Mouse (Mus musculus): ENCODE results near the gene Olfr680-ps1. TPM values are rescaled to one million over a fixed set of nuclear protein-coding genes. Genes with fewer than 3 reads are reported as not detected.
"Not testable (repeated sequence)": the region's sequence is repeated elsewhere in the genome, so short reads cannot be mapped to it uniquely, and the experiment has no call there.

Olfr680-ps1 gene
- not detected in 2 replicates for polyA plus RNA-seq (2015; fragmentation: Nextera tagmentation; extraction: Ambion mirVana)

- not testable (repeated sequence) for ATAC-seq (ENCODE audit: low FRiP score, low TSS enrichment); H3K36me3 ChIP-seq (ENCODE audit: insufficient read depth, low read length); H3K9ac ChIP-seq (replicated peaks; ENCODE audit: low read length); H3K4me1 ChIP-seq (ENCODE audit: insufficient read depth, low read length); H3K27ac ChIP-seq (ENCODE audit: low read length); H3K4me3 ChIP-seq (ENCODE audit: low read length); H3K27me3 ChIP-seq (ENCODE audit: insufficient read depth, low read length); H3K4me2 ChIP-seq (replicated peaks; ENCODE audit: low read depth, low read length); H3K9me3 ChIP-seq (ENCODE audit: low read length)
Measured at GRCm38 (mm10) chr7:105092717-105093116, at the start of gene Olfr680-ps1. Olfr680-ps1 (minus strand) TSS chr7:105092817.

GRCm38 (mm10) chr7:105141275-105141674 is 48.7 kb upstream of the Olfr680-ps1 start:
- Histone ChIP-seq H3K4me1 (ENCODE audit: insufficient read depth, low read length) (no peaks in the 10 kb centered on the region), H3K9ac (replicated peaks; ENCODE audit: low read length) (no peak overlapping the region), H3K4me3 (ENCODE audit: low read length) (no peak overlapping the region), H3K9me3 (ENCODE audit: low read length) (no peaks in the 10 kb centered on the region), H3K27ac (ENCODE audit: low read length) (no peak overlapping the region), H3K4me2 (replicated peaks; ENCODE audit: low read depth, low read length) (no peak overlapping the region), H3K27me3 (ENCODE audit: insufficient read depth, low read length) (no peaks in the 10 kb centered on the region), H3K36me3 (ENCODE audit: insufficient read depth, low read length) (no peaks in the 10 kb centered on the region)
- WGBS, result 74% methylated on average over 2 of the region's 2 CpGs
- ATAC-seq (ENCODE audit: low FRiP score, low TSS enrichment), result no peak

- no peaks in the 10 kb centered on the region for H3K36me3 ChIP-seq (ENCODE audit: insufficient read depth, low read length)
- H3K9ac ChIP-seq (replicated peaks; ENCODE audit: low read length), result no peak within 1 kb of the TSS
- H3K4me1 ChIP-seq (ENCODE audit: insufficient read depth, low read length), result no peaks in the 10 kb centered on the region
- no peak within 1 kb of the TSS for H3K27ac ChIP-seq (ENCODE audit: low read length)
- H3K4me3 ChIP-seq (ENCODE audit: low read length), result no peak within 1 kb of the TSS
- H3K4me2 ChIP-seq (replicated peaks; ENCODE audit: low read depth, low read length), result no peak within 1 kb of the TSS
- ATAC-seq (ENCODE audit: low FRiP score, low TSS enrichment), result no peak
- no peaks in the 10 kb centered on the region for H3K27me3 ChIP-seq (ENCODE audit: insufficient read depth, low read length)
- H3K9me3 ChIP-seq (ENCODE audit: low read length), result no peaks in the 10 kb centered on the region
Measured at GRCm38 (mm10) chr7:105116536-105116935, 23.9 kb upstream of the Olfr680-ps1 start, which contains the start of gene Olfr681. Olfr681 (plus strand) TSS chr7:105116836.

GRCm38 (mm10) chr7:105080905-105081304 is 11.7 kb downstream of the Olfr680-ps1 start, which contains the start of gene Olfr679:
Olfr679 (plus strand) TSS chr7:105081205.
- ATAC-seq (ENCODE audit: low FRiP score, low TSS enrichment), result no peak
- 47% methylated on average over 1 of the region's 1 CpGs for WGBS
- no peak within 1 kb of the TSS for H3K27ac ChIP-seq (ENCODE audit: low read length)
- H3K9me3 ChIP-seq (ENCODE audit: low read length), result no peaks in the 10 kb centered on the region
- H3K27me3 ChIP-seq (ENCODE audit: insufficient read depth, low read length), result no peaks in the 10 kb centered on the region
- H3K4me1 ChIP-seq (ENCODE audit: insufficient read depth, low read length), result no peaks in the 10 kb centered on the region
- no peaks in the 10 kb centered on the region for H3K36me3 ChIP-seq (ENCODE audit: insufficient read depth, low read length)
- H3K9ac ChIP-seq (replicated peaks; ENCODE audit: low read length), result no peak within 1 kb of the TSS
- H3K4me2 ChIP-seq (replicated peaks; ENCODE audit: low read depth, low read length), result no peak within 1 kb of the TSS
- H3K4me3 ChIP-seq (ENCODE audit: low read length), result no peak within 1 kb of the TSS

GRCm38 (mm10) chr7:105064175-105064574 is 28.4 kb downstream of the Olfr680-ps1 start, which contains the start of gene Olfr678:
Olfr678 (plus strand) TSS chr7:105064475.
- no peak for ATAC-seq (ENCODE audit: low FRiP score, low TSS enrichment)
- WGBS, result 82% methylated on average over 1 of the region's 1 CpGs
- no peaks in the 10 kb centered on the region for H3K4me1 ChIP-seq (ENCODE audit: insufficient read depth, low read length)
- no peaks in the 10 kb centered on the region for H3K9me3 ChIP-seq (ENCODE audit: low read length)
- no peak within 1 kb of the TSS for H3K27ac ChIP-seq (ENCODE audit: low read length)
- H3K27me3 ChIP-seq (ENCODE audit: insufficient read depth, low read length), result no peaks in the 10 kb centered on the region
- H3K4me2 ChIP-seq (replicated peaks; ENCODE audit: low read depth, low read length), result no peak within 1 kb of the TSS
- no peaks in the 10 kb centered on the region for H3K36me3 ChIP-seq (ENCODE audit: insufficient read depth, low read length)
- no peak within 1 kb of the TSS for H3K4me3 ChIP-seq (ENCODE audit: low read length)
- no peak within 1 kb of the TSS for H3K9ac ChIP-seq (replicated peaks; ENCODE audit: low read length)

- no peak overlapping the region for H3K4me2 ChIP-seq (replicated peaks; ENCODE audit: low read depth, low read length)
- H3K4me3 ChIP-seq (ENCODE audit: low read length), result no peak overlapping the region
- no peak overlapping the region for H3K9ac ChIP-seq (replicated peaks; ENCODE audit: low read length)
- H3K9me3 ChIP-seq (ENCODE audit: low read length), result no peaks in the 10 kb centered on the region
- H3K27ac ChIP-seq (ENCODE audit: low read length), result no peak overlapping the region
- ATAC-seq (ENCODE audit: low FRiP score, low TSS enrichment), result no peak
- H3K27me3 ChIP-seq (ENCODE audit: insufficient read depth, low read length), result no peaks in the 10 kb centered on the region
- H3K36me3 ChIP-seq (ENCODE audit: insufficient read depth, low read length), result no peaks in the 10 kb centered on the region
- no peaks in the 10 kb centered on the region for H3K4me1 ChIP-seq (ENCODE audit: insufficient read depth, low read length)
Measured at GRCm38 (mm10) chr7:105058951-105059350, 33.7 kb downstream of the Olfr680-ps1 start.

Other genes starting within 250 kb of the Olfr680-ps1 start
- gene Usp17la, start 235.8 kb downstream of the Olfr680-ps1 start, polyA plus RNA-seq (2015; fragmentation: Nextera tagmentation; extraction: Ambion mirVana), result not detected in 2 replicates
- gene Olfr665, start 214.8 kb downstream of the Olfr680-ps1 start, polyA plus RNA-seq (2015; fragmentation: Nextera tagmentation; extraction: Ambion mirVana), result not detected in 2 replicates
- gene Olfr666, start 196.9 kb downstream of the Olfr680-ps1 start, polyA plus RNA-seq (2015; fragmentation: Nextera tagmentation; extraction: Ambion mirVana), result not detected in 2 replicates
- gene Olfr667, start 171.3 kb downstream of the Olfr680-ps1 start, polyA plus RNA-seq (2015; fragmentation: Nextera tagmentation; extraction: Ambion mirVana), result not detected in 2 replicates
- not detected in 2 replicates for gene Olfr668, start 164.8 kb downstream of the Olfr680-ps1 start, polyA plus RNA-seq (2015; fragmentation: Nextera tagmentation; extraction: Ambion mirVana)
- not detected in 2 replicates for gene Olfr669, start 158.6 kb downstream of the Olfr680-ps1 start, polyA plus RNA-seq (2015; fragmentation: Nextera tagmentation; extraction: Ambion mirVana)
- not detected in 2 replicates for gene Olfr670, start 130.2 kb downstream of the Olfr680-ps1 start, polyA plus RNA-seq (2015; fragmentation: Nextera tagmentation; extraction: Ambion mirVana)
- not detected in 2 replicates for gene Olfr671, start 113.7 kb downstream of the Olfr680-ps1 start, polyA plus RNA-seq (2015; fragmentation: Nextera tagmentation; extraction: Ambion mirVana)
- not detected in 2 replicates for gene Olfr672, start 90.8 kb downstream of the Olfr680-ps1 start, polyA plus RNA-seq (2015; fragmentation: Nextera tagmentation; extraction: Ambion mirVana)
- not detected in 2 replicates for gene Olfr675, start 64.4 kb downstream of the Olfr680-ps1 start, polyA plus RNA-seq (2015; fragmentation: Nextera tagmentation; extraction: Ambion mirVana)
- gene Olfr676, start 60.1 kb downstream of the Olfr680-ps1 start, polyA plus RNA-seq (2015; fragmentation: Nextera tagmentation; extraction: Ambion mirVana), result not detected in 2 replicates
- not detected in 2 replicates for gene Olfr677, start 41.4 kb downstream of the Olfr680-ps1 start, polyA plus RNA-seq (2015; fragmentation: Nextera tagmentation; extraction: Ambion mirVana)
- gene Olfr678, start 28.3 kb downstream of the Olfr680-ps1 start, polyA plus RNA-seq (2015; fragmentation: Nextera tagmentation; extraction: Ambion mirVana), result not detected in 2 replicates
- not detected in 2 replicates for gene Olfr679, start 11.6 kb downstream of the Olfr680-ps1 start, polyA plus RNA-seq (2015; fragmentation: Nextera tagmentation; extraction: Ambion mirVana)
- gene Olfr681, start 24.0 kb upstream of the Olfr680-ps1 start, polyA plus RNA-seq (2015; fragmentation: Nextera tagmentation; extraction: Ambion mirVana), result not detected in 2 replicates
- gene Olfr683, start 54.2 kb upstream of the Olfr680-ps1 start, polyA plus RNA-seq (2015; fragmentation: Nextera tagmentation; extraction: Ambion mirVana), result not detected in 2 replicates
- gene Olfr684, start 70.8 kb upstream of the Olfr680-ps1 start, polyA plus RNA-seq (2015; fragmentation: Nextera tagmentation; extraction: Ambion mirVana), result not detected in 2 replicates
- gene Olfr685, start 93.2 kb upstream of the Olfr680-ps1 start, polyA plus RNA-seq (2015; fragmentation: Nextera tagmentation; extraction: Ambion mirVana), result not detected in 2 replicates
- gene Olfr686, start 114.7 kb upstream of the Olfr680-ps1 start, polyA plus RNA-seq (2015; fragmentation: Nextera tagmentation; extraction: Ambion mirVana), result not detected in 2 replicates
- gene Olfr688, start 195.3 kb upstream of the Olfr680-ps1 start, polyA plus RNA-seq (2015; fragmentation: Nextera tagmentation; extraction: Ambion mirVana), result not detected in 2 replicates
- not detected in 2 replicates for gene Olfr689, start 218.3 kb upstream of the Olfr680-ps1 start, polyA plus RNA-seq (2015; fragmentation: Nextera tagmentation; extraction: Ambion mirVana)
- not detected in 2 replicates for gene Olfr690, start 241.3 kb upstream of the Olfr680-ps1 start, polyA plus RNA-seq (2015; fragmentation: Nextera tagmentation; extraction: Ambion mirVana)
- not detected in 2 replicates for gene Olfr691, start 249.5 kb upstream of the Olfr680-ps1 start, polyA plus RNA-seq (2015; fragmentation: Nextera tagmentation; extraction: Ambion mirVana)